Mouse (Mus musculus): ENCODE results near the gene Ccdc174.

The Ccdc174 gene

GRCm38 (mm10) chr6:91917716-91918115 is 39.9 kb downstream of the Ccdc174 start:
- DNase-seq (ENCODE audit: low spot score in 2 of 2): no peak

- DNase-seq (ENCODE audit: low spot score in 2 of 2): no peak
Measured at GRCm38 (mm10) chr6:91931231-91931630, 53.4 kb downstream of the Ccdc174 start.

- DNase-seq (ENCODE audit: low spot score in 2 of 2): no peak
Measured at GRCm38 (mm10) chr6:91938491-91938890, 60.6 kb downstream of the Ccdc174 start.

DNA sequence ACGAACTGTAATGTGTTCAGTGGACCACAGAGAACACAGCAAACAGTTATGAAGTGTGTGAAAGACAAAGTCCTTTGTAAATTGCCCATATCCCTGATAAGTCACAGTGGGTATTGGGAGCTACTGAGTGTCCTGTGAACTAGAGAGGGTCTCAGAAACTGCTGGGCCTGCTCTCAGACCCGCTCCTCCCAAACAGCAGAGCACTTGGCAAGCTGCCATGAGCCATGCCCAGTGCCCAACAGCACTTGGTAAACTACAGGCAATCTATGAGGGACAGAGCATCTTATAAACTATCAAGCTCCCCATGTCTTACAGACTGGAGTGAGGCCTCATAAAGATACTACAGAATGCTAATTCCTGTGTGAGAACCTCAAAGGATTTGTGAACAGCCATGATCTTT is 70.6 kb downstream of the Ccdc174 start:
- DNase-seq (ENCODE audit: low spot score in 2 of 2): no peak
